In genomic region chr10:93143986-93144314, GRCm38 (mm10) we compare ENCODE assay signal across 15 mouse cellular contexts. TPM values are rescaled to one million over a fixed set of nuclear protein-coding genes. Genes with fewer than 3 reads are reported as not detected.
DNase-seq lines count a peak whose midpoint lies in the region; ATAC-seq lines count a peak whose summit lies in the region.
"Had no signal": no experiment of that assay in that cellular context is flagged by ENCODE, and none has a peak within 500 bp of the region (broad histone marks: within the 10 kb centered on the region; RNA-seq: fewer than 3 reads in every experiment).

No protein-coding gene starts in this region.

- H3K27ac ChIP-seq in heart, embryonic 15.5 days = no peak overlapping the region; the same call in 1 of the 2 replicates
- peak overlapping the region; percentile 96 for H3K27ac ChIP-seq in liver, embryonic 12.5 days
- peak overlapping the region; percentile 18; the same call in 1 of the 2 replicates for H3K27ac ChIP-seq in stomach, embryonic 15.5 days
- H3K27ac ChIP-seq: hindbrain, embryonic 13.5 days; lung, embryonic 15.5 days had no signal

- peaks cover 8% of the 10 kb centered on the region; the same call in 1 of the 2 replicates for H3K4me1 ChIP-seq in heart, embryonic 15.5 days (replicated peaks)
- peaks cover 45% of the 10 kb centered on the region for H3K4me1 ChIP-seq in megakaryocyte, embryonic 14.5 days
- H3K4me1 ChIP-seq in liver, embryonic 12.5 days = peaks cover 50% of the 10 kb centered on the region
- H3K4me1 ChIP-seq in stomach, embryonic 15.5 days = peaks cover 6% of the 10 kb centered on the region; the same call in 1 of the 2 replicates

- no peaks in the 10 kb centered on the region for H3K27me3 ChIP-seq in heart, embryonic 15.5 days
- no peaks in the 10 kb centered on the region for H3K27me3 ChIP-seq in megakaryocyte, embryonic 14.5 days (replicated peaks)
- H3K27me3 ChIP-seq in liver, embryonic 12.5 days (replicated peaks) = no peaks in the 10 kb centered on the region
- no peaks in the 10 kb centered on the region for H3K27me3 ChIP-seq in stomach, embryonic 15.5 days (replicated peaks)
- H3K27me3 ChIP-seq: hindbrain, embryonic 13.5 days; lung, embryonic 15.5 days; Patski had no signal

- 0 out of 2 replicates have a peak overlapping the region, but pooled peaks have one; percentile 31 for H3K4me3 ChIP-seq in heart, embryonic 15.5 days
- H3K4me3 ChIP-seq in megakaryocyte, embryonic 14.5 days (replicated peaks) = peak overlapping the region; percentile 89
- peak overlapping the region; percentile 62 for H3K4me3 ChIP-seq in liver, embryonic 12.5 days
- H3K4me3 ChIP-seq in stomach, embryonic 15.5 days (replicated peaks) = no peak overlapping the region
- H3K4me3 ChIP-seq: hindbrain, embryonic 13.5 days had no signal

- no peak overlapping the region for H3K9ac ChIP-seq in heart, embryonic 15.5 days
- H3K9ac ChIP-seq in liver, embryonic 12.5 days = peak overlapping the region; percentile 77
- H3K9ac ChIP-seq in stomach, embryonic 15.5 days = no peak overlapping the region
- H3K9ac ChIP-seq: hindbrain, embryonic 13.5 days; lung, embryonic 15.5 days had no signal

- WGBS in heart, embryonic 15.5 days = 55% methylated on average over 6 of the region's 6 CpGs
- 28% methylated on average over 6 of the region's 6 CpGs for WGBS in liver, embryonic 12.5 days (ENCODE audit: insufficient replicate concordance)
- 64% methylated on average over 6 of the region's 6 CpGs for WGBS in stomach, embryonic 15.5 days

- no peak for ATAC-seq in heart, embryonic 15.5 days (replicated peaks; ENCODE audit: insufficient number of reproducible peaks, insufficient read depth, low FRiP score, low read depth)
- no peak for ATAC-seq in megakaryocyte, adult 5-6 weeks (ENCODE audit: poor library complexity, severe bottlenecking)
- ATAC-seq in liver, embryonic 12.5 days = no peak
- no peak for ATAC-seq in stomach, embryonic 15.5 days (ENCODE audit: insufficient read depth, low FRiP score, low read depth)
- ATAC-seq: CD4-positive, CD25-positive, alpha-beta regulatory T cell, adult 4 months; Patski had no signal

- no peak for DNase-seq in heart, postnatal 36 days
- no peak for DNase-seq in neural tube, embryonic 10.5 days (ENCODE audit: extremely low spot score, low spot score)
- DNase-seq: adrenal gland, adult 2 months; cerebellum, adult 9-11 months; kidney, adult 8-10 months; spleen, adult 18-20 months had no signal

- H3K4me2 ChIP-seq in heart, embryonic 15.5 days = peak overlapping the region; percentile 60
- H3K4me2 ChIP-seq in liver, embryonic 12.5 days = peak overlapping the region; percentile 67
- H3K4me2 ChIP-seq in stomach, embryonic 15.5 days = peak overlapping the region; percentile 35

- intact Hi-C loops in heart, postnatal 36 days (cut with DNase I) = no loop called here

- H3K9me3 ChIP-seq in heart, embryonic 15.5 days (replicated peaks) = no peaks in the 10 kb centered on the region
- H3K9me3 ChIP-seq in megakaryocyte, embryonic 14.5 days = no peaks in the 10 kb centered on the region
- no peaks in the 10 kb centered on the region for H3K9me3 ChIP-seq in liver, embryonic 12.5 days (replicated peaks)
- no peaks in the 10 kb centered on the region for H3K9me3 ChIP-seq in stomach, embryonic 15.5 days
- H3K9me3 ChIP-seq: hindbrain, embryonic 13.5 days; lung, embryonic 15.5 days had no signal

- no peaks in the 10 kb centered on the region for H3K36me3 ChIP-seq in heart, embryonic 15.5 days
- peaks cover 6% of the 10 kb centered on the region for H3K36me3 ChIP-seq in megakaryocyte, embryonic 14.5 days (replicated peaks; ENCODE audit: low read length)
- no peaks in the 10 kb centered on the region for H3K36me3 ChIP-seq in liver, embryonic 12.5 days
- H3K36me3 ChIP-seq in stomach, embryonic 15.5 days = no peaks in the 10 kb centered on the region
- H3K36me3 ChIP-seq: hindbrain, embryonic 13.5 days; lung, embryonic 15.5 days had no signal

RNA-seq across cellular contexts. Expression of gene Cdk17, which starts 16.7 kb away (rescaled TPM):
- 16.7 and 17.3 TPM in 2 replicates for polyA plus RNA-seq in heart, embryonic 15.5 days (2015; fragmentation: Nextera tagmentation; extraction: Ambion mirVana)
- total RNA-seq in heart, postnatal 36 days (2021) = 10 to 100 TPM; 14.3 to 16.8 TPM
- polyA plus RNA-seq in megakaryocyte, embryonic 14.5 days (2012; ENCODE audit: insufficient read depth, low replicate concordance) = 2.3 TPM in 1 of 2 replicates, not detected in the other
- 33.0 and 36.3 TPM in 2 replicates for total RNA-seq in megakaryocyte, adult 5-6 weeks (2015)
- total RNA-seq in megakaryocyte, adult 5-6 weeks (2017) = 36.5 and 41.5 TPM in 2 replicates
- 22.3 and 23.0 TPM in 2 replicates for polyA plus RNA-seq in liver, embryonic 12.5 days (2016; fragmentation: Nextera tagmentation; extraction: Ambion mirVana)
- polyA plus RNA-seq in stomach, embryonic 15.5 days (2015; fragmentation: Nextera tagmentation; extraction: Ambion mirVana) = 15.8 and 17.6 TPM in 2 replicates
